Mouse (Mus musculus) B cell, adult 2 months (primary cell): ENCODE measurements at regions not wholly inside any gene's neighbourhood (a gene's known extent, or its start where the extent isn't known, plus 50 kb on each side); places are given as distances from the start of the nearest gene placed in this dataset.

ENCODE experiments used
- DNase-seq, 2 experiments: peaks; one replicate each; pipeline ENCODE4 v3.0.0; 2022

GRCm38 (mm10) chr1:88813200-88813599 is 111.2 kb upstream of the Arl4c start:
- no peak for DNase-seq

- DNase-seq: no peak
These were observed 114.4 kb upstream of the Arl4c start for GRCm38 (mm10) chr1:88816376-88816945.

- DNase-seq: no peak
These were observed 123.2 kb upstream of the Arl4c start for GRCm38 (mm10) chr1:88825215-88825614.

GRCm38 (mm10) chr1:88838661-88839274 is 136.7 kb upstream of the Arl4c start:
- no peak for DNase-seq

GRCm38 (mm10) chr1:88839407-88839976 is 137.5 kb upstream of the Arl4c start:
- no peak for DNase-seq

- no peak for DNase-seq
These were observed 138.1 kb upstream of the Arl4c start for GRCm38 (mm10) chr1:88839977-88840628.

GRCm38 (mm10) chr1:88840991-88841592 is 139.1 kb upstream of the Arl4c start:
- no peak for DNase-seq

- DNase-seq: no peak
These were observed 145.5 kb upstream of the Arl4c start for GRCm38 (mm10) chr1:88847333-88848091.

- DNase-seq: no peak
These were observed 146.2 kb upstream of the Arl4c start for GRCm38 (mm10) chr1:88848246-88848645.

GRCm38 (mm10) chr1:88849421-88849820 is 147.4 kb upstream of the Arl4c start:
- no peak for DNase-seq

- DNase-seq: no peak
These were observed 149.9 kb upstream of the Arl4c start for GRCm38 (mm10) chr1:88851931-88852330.

GRCm38 (mm10) chr1:88860871-88861589 is 159.0 kb upstream of the Arl4c start:
- DNase-seq: no peak

GRCm38 (mm10) chr1:88861590-88861935 is 159.5 kb upstream of the Arl4c start:
- DNase-seq: no peak

- DNase-seq: no peak
These were observed 163.4 kb upstream of the Arl4c start for GRCm38 (mm10) chr1:88865436-88865835.

GRCm38 (mm10) chr1:88866571-88866970 is 164.6 kb upstream of the Arl4c start:
- DNase-seq: no peak

- DNase-seq: no peak
These were observed 165.1 kb upstream of the Arl4c start for GRCm38 (mm10) chr1:88867138-88867537.

- no peak for DNase-seq
These were observed 167.9 kb upstream of the Arl4c start for GRCm38 (mm10) chr1:88869885-88870284.

GRCm38 (mm10) chr1:88875356-88875755 is 173.3 kb upstream of the Arl4c start:
- DNase-seq: no peak

GRCm38 (mm10) chr1:88877441-88877840 is 175.4 kb upstream of the Arl4c start:
- DNase-seq: no peak

GRCm38 (mm10) chr1:88878831-88879230 is 176.8 kb upstream of the Arl4c start:
- no peak for DNase-seq

GRCm38 (mm10) chr1:88879367-88879766 is 177.3 kb upstream of the Arl4c start:
- DNase-seq: no peak

GRCm38 (mm10) chr1:88891041-88891440 is 179.2 kb upstream of the Sh3bp4 start:
- no peak for DNase-seq
